Mouse (Mus musculus) stomach, embryonic 16.5 days (tissue): ENCODE measurements at regions not wholly inside any gene's neighbourhood (a gene's known extent, or its start where the extent isn't known, plus 50 kb on each side); places are given as distances from the start of the nearest gene placed in this dataset.

ENCODE experiments used
- ATAC-seq: fragments of 200-750 bp; cut with Nextera tagmentation; 2 replicates; pipeline ENCODE4 v1.8.0; 2017; ENCODE audit warnings: moderate number of reproducible peaks, moderate TSS enrichment; ENCODE audit not compliant: insufficient read depth, low FRiP score
- H3K27ac ChIP-seq: fragments of 300-500 bp; sonication (generic); 2 replicates; pipeline ENCODE4 v1.5.1; 2014; ENCODE audit warnings: low read length
- H3K27me3 ChIP-seq: fragments of 300-500 bp; sonication (generic); 2 replicates; pipeline ENCODE4 v1.6.1; 2014; ENCODE audit warnings: low read length, control low read depth, mixed read lengths; ENCODE audit not compliant: control insufficient read depth, insufficient read depth
- H3K36me3 ChIP-seq: fragments of 300-500 bp; sonication (generic); 2 replicates; pipeline ENCODE4 v1.6.1; 2014; ENCODE audit warnings: low read length; ENCODE audit not compliant: control insufficient read depth, insufficient read depth
- H3K4me1 ChIP-seq: fragments of 300-500 bp; sonication (generic); 2 replicates; pipeline ENCODE4 v1.6.1; 2014; ENCODE audit warnings: low read length, control low read depth, mixed read lengths; ENCODE audit not compliant: control insufficient read depth, insufficient read depth
- H3K4me2 ChIP-seq: fragments of 300-500 bp; sonication (generic); 2 replicates; pipeline ENCODE4 v1.6.1; 2014; ENCODE audit warnings: low read depth, low read length, mixed read lengths
- H3K4me3 ChIP-seq: fragments of 300-500 bp; sonication (generic); replicated peaks from 2 replicates; pipeline ENCODE4 v1.5.1; 2014; ENCODE audit warnings: mild to moderate bottlenecking, low read length
- H3K9ac ChIP-seq: fragments of 300-500 bp; sonication (generic); 2 replicates; pipeline ENCODE4 v1.6.1; 2014; ENCODE audit warnings: low read length
- H3K9me3 ChIP-seq: fragments of 300-500 bp; sonication (generic); replicated peaks from 2 replicates; pipeline ENCODE4 v1.6.1; 2016; ENCODE audit warnings: low read length, control low read depth; ENCODE audit not compliant: control insufficient read depth
- WGBS: fragments of 180-500 bp; shearing (Covaris S2); extraction: QIAGEN DNeasy Blood & Tissue Kit; methylation state at CpG from one replicate; pipeline ENCODE4 v1.1.7; 2014; 5-methylcytosine and 5-hydroxymethylcytosine counted together

DNA sequence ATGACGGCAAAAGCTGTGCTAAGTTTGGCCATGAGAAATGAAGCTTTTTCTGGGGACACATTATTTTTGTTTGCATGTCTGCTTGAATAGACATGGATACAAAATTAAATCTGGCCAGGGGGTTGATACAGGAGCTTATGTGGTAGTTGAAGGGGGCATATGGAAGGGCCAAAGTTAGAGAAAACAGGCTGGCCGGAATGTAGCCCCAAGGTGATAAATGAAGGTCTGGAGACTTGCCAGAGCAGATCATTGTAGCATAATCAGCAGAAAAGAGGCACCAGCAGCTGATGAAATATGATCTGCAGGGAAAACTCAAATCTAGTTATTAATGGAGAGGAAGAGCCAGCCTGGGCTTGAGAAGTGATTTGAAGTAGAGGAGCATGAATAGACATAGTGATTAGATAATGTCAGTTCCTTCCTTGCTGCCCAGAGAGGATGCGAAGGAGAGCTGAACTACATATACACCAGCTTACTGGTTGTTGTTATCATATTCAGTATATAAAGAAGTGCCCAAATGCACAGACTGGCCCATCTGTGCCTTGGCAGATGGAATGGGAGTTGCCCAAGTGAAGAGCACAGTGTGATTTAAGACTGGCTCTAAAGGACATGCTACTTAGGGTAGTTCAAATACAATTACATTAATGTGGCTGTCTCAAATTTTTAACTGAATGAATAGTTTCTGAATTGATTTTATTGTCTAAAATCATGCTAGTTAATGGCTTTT lies 712.3 kb upstream of the Klhl29 start:
- ATAC-seq, result no peak
- Histone ChIP-seq H3K9ac (no peak overlapping the region), H3K36me3 (no peaks in the 10 kb centered on the region), H3K4me1 (no peaks in the 10 kb centered on the region), H3K9me3 (no peaks in the 10 kb centered on the region), H3K4me3 (no peak overlapping the region), H3K27me3 (no peaks in the 10 kb centered on the region), H3K27ac (no peak overlapping the region), H3K4me2 (no peak overlapping the region)
- WGBS, result 47% methylated on average over 3 of the region's 3 CpGs

DNA sequence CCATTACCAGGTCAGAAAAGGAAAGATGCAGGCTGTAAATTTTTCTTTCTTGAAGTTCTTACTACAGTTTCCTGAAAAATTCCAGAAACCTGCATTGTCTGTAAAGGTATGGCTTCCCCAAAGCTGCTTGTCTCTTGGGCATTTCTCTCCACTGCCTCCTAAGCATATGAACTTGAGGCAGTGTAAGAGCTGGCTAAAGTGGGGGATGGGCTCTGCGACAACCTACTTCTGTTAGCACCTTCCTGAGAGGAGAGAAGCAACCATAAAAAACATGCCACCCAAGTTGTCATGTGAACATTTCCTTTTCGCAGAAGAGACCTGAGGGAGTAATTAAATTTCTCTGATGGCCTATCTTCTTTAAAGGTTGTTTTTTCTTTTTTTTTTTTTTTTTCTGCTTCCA lies 711.6 kb upstream of the Klhl29 start:
- no peak overlapping the region for H3K27ac ChIP-seq
- WGBS, result 37% methylated on average over 2 of the region's 2 CpGs

DNA sequence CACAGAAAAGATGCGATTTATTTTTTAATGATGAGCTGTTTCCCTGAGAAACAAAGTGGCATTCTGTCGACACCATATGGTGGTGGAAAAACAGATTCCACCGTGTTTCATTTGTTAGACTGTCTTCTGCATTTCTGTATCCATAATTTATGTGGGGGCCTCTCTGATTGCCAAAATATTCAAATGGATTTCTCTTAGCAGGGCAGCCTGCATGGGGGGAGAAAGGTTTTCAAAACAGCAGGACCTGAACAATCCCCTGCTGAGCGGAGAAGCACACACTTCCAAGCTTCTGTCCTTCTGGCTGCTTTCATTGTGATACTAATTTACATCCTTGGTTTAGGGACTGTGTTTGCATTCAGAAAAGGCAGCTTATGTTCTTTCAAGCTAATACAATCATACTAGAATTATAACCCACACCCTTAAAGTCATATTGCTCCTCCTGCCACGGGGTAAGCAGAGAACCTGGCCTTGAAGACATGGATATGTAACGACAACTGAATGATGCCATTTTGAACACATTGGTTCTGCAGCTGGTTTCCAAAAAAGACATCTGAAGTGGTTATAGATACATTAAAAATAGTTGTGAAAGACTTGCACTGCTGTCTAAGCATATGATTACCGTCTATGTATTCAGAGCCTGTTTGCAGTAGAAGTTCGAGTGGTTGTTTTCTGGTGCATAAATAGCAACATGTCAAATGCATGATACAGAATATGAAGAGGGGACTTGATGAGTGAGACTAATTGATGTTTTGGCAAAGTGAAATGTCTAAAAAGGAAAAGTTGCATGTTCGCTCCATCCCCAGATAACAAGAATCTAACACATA lies 671.6 kb upstream of the Klhl29 start:
- H3K27me3 ChIP-seq, result no peaks in the 10 kb centered on the region
- ATAC-seq, result no peak
- no peaks in the 10 kb centered on the region for H3K4me1 ChIP-seq

More for the DNA sequence above, 711.6 kb upstream of the Klhl29 start:
- Histone ChIP-seq H3K27me3 (no peaks in the 10 kb centered on the region), H3K9me3 (no peaks in the 10 kb centered on the region), H3K4me3 (no peak overlapping the region), H3K36me3 (no peaks in the 10 kb centered on the region), H3K4me1 (no peaks in the 10 kb centered on the region), H3K9ac (no peak overlapping the region), H3K4me2 (no peak overlapping the region)
- no peak for ATAC-seq

DNA sequence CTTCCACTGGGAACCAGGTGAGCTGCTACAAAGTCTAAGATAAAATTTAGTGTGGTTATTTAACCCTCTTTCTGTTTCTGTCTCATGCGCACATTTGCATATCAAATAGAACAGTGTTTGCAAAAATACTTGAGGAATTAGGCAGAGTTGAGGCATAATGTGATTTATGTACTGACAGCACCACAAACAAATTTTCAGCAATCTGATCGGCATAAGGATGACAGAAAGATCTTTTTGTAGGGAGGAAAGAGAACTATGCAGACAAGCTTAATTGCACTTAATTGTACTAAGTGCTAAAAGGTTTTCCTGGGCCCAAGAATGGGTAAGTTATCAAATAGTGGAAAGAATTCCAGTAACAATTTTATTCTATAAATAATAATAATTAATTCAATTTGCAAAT lies 670.6 kb upstream of the Klhl29 start:
- WGBS, result 82% methylated on average over 2 of the region's 2 CpGs
- Histone ChIP-seq H3K4me3 (no peak overlapping the region), H3K36me3 (no peaks in the 10 kb centered on the region), H3K4me1 (no peaks in the 10 kb centered on the region), H3K4me2 (no peak overlapping the region), H3K27me3 (no peaks in the 10 kb centered on the region), H3K9me3 (no peaks in the 10 kb centered on the region), H3K27ac (no peak overlapping the region), H3K9ac (no peak overlapping the region)
- ATAC-seq, result no peak

More for the DNA sequence above, 671.6 kb upstream of the Klhl29 start:
- no peaks in the 10 kb centered on the region for H3K36me3 ChIP-seq
- H3K4me2 ChIP-seq, result no peak overlapping the region
- H3K27ac ChIP-seq, result no peak overlapping the region
- WGBS, result 74% methylated on average over 9 of the region's 9 CpGs
- no peak overlapping the region for H3K4me3 ChIP-seq
- H3K9me3 ChIP-seq, result no peaks in the 10 kb centered on the region
- no peak overlapping the region for H3K9ac ChIP-seq

DNA sequence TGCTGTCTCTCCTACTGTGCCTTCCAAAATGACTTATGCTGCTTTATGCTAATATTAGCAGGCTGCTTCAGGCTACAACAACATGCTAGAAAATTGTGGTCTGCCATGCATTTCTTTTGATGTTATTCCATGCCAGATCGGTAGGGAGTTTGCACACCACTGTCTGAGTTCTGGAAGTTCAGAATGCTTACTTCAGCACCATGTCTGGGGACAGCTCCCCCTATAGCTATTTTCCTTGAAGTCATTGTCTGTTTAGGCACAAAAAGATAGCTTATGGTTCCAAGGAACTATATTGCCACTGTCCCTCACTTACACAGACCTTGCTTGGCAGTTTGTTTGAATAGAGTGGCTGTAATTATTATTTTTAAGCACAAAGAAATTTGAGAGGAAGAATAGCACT lies 666.8 kb upstream of the Klhl29 start:
- no peaks in the 10 kb centered on the region for H3K4me1 ChIP-seq
- H3K9me3 ChIP-seq, result no peaks in the 10 kb centered on the region
- 38% methylated on average over 1 of the region's 1 CpGs for WGBS
- no peak overlapping the region for H3K4me3 ChIP-seq
- no peaks in the 10 kb centered on the region for H3K27me3 ChIP-seq
- no peak overlapping the region for H3K4me2 ChIP-seq
- H3K9ac ChIP-seq, result no peak overlapping the region
- no peak overlapping the region for H3K27ac ChIP-seq
- H3K36me3 ChIP-seq, result no peaks in the 10 kb centered on the region
- ATAC-seq, result no peak

DNA sequence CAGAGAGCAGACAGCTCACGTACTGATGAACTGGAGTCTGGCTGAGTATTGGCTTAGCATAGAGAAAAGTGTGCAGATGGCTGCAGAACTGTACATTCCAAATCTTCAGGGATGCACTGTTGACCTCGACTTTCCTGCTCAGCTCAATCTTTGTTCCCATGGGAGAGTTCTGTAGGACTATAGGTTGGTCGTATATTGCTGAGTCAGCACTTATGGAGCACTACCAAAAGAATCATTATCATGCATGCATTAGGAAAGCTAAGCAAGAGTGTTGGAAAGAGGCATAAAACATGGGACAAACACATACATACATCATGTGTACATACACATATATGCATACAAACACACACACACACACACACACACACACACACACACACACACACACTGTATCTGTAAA lies 648.6 kb upstream of the Klhl29 start:
- H3K27me3 ChIP-seq, result no peaks in the 10 kb centered on the region
- no peak overlapping the region for H3K9ac ChIP-seq
- H3K9me3 ChIP-seq, result no peaks in the 10 kb centered on the region
- ATAC-seq, result no peak
- no peak overlapping the region for H3K27ac ChIP-seq
- H3K4me3 ChIP-seq, result no peak overlapping the region
- 81% methylated on average over 3 of the region's 3 CpGs for WGBS
- no peak overlapping the region for H3K4me2 ChIP-seq
- H3K36me3 ChIP-seq, result no peaks in the 10 kb centered on the region
- H3K4me1 ChIP-seq, result no peaks in the 10 kb centered on the region

DNA sequence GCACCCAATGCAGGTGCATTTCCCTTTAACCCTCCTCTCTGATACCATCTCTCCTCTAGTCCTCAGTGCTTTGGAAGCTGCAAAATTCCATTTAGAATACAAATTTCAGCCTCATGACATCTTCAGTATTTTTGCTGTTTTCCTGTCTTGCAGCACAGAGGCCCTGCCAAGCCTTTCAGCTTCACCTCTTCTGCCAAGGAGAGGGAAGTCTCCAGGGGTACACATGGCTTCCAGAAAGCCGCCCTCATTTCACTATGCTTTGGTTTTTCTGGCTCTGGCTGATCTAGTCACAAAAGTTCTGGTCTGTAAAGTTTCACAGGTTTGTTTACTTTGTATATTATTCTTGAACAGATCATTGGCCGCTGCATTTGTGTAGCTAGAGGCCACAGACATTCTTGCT lies 647.0 kb upstream of the Klhl29 start:
- H3K27ac ChIP-seq, result no peak overlapping the region
- H3K4me2 ChIP-seq, result no peak overlapping the region
- H3K4me3 ChIP-seq, result no peak overlapping the region
- H3K27me3 ChIP-seq, result no peaks in the 10 kb centered on the region
- 56% methylated on average over 2 of the region's 2 CpGs for WGBS
- ATAC-seq, result no peak
- no peaks in the 10 kb centered on the region for H3K36me3 ChIP-seq
- H3K9ac ChIP-seq, result no peak overlapping the region
- no peaks in the 10 kb centered on the region for H3K4me1 ChIP-seq
- no peaks in the 10 kb centered on the region for H3K9me3 ChIP-seq

DNA sequence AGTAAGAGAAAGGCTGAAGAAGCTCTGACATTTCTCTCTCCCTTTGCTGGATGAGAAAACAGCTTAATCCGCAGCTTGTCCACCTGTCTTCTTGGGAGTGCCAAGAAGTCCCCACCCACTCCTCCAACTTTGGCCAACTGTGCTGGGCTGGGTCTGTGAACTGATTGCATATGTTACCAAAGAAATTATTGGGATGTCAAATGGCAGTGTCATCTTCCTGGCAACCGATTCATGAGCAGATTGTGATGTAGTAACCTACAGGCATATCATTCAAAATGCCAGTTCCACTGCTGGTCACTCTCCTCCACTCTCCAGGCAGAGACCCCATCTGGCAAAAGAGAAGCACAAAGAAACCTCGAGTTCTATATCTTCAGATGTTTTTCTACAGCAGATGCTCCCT lies 625.5 kb upstream of the Klhl29 start:
- Histone ChIP-seq H3K9me3 (no peaks in the 10 kb centered on the region), H3K9ac (no peak overlapping the region), H3K4me1 (no peaks in the 10 kb centered on the region), H3K27me3 (no peaks in the 10 kb centered on the region), H3K4me2 (no peak overlapping the region), H3K27ac (no peak overlapping the region), H3K4me3 (no peak overlapping the region), H3K36me3 (no peaks in the 10 kb centered on the region)
- WGBS, result 69% methylated on average over 3 of the region's 3 CpGs
- ATAC-seq, result no peak

DNA sequence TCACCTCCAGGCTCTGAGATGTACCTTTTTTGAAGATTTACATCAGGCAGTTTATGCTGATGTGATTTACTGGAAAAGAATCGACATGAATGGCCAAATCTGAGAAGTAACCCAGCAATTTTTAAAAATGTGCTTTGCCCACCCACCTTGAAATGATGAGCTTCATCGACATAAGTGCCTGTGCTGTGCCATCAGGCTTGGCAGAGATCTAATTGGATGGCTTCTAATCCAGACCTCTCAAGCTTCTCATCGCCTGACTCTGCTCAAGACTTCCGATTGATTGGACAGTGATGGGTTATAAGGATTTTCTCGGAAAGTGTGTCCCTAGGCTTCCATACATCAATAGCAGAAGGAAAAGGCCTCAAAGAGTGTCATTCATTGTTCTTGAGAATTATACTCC lies 621.9 kb upstream of the Klhl29 start:
- 82% methylated on average over 5 of the region's 5 CpGs for WGBS
- Histone ChIP-seq H3K9me3 (no peaks in the 10 kb centered on the region), H3K27ac (no peak overlapping the region), H3K4me1 (no peaks in the 10 kb centered on the region), H3K36me3 (no peaks in the 10 kb centered on the region), H3K4me3 (no peak overlapping the region), H3K4me2 (no peak overlapping the region), H3K27me3 (no peaks in the 10 kb centered on the region), H3K9ac (no peak overlapping the region)
- ATAC-seq, result no peak
